Mouse (Mus musculus) stomach, embryonic 16.5 days (tissue): Measurements from ENCODE around the gene Foxi1. TPM values are rescaled to one million over a fixed set of nuclear protein-coding genes. Genes with fewer than 3 reads are reported as not detected.
"Not testable (repeated sequence)": the region's sequence is repeated elsewhere in the genome, so short reads cannot be mapped to it uniquely, and the experiment has no call there.

Experiments used
- ATAC-seq: fragments of 200-750 bp; cut with Nextera tagmentation; 2 replicates; pipeline ENCODE4 v1.8.0; 2017; ENCODE audit warnings: moderate number of reproducible peaks, moderate TSS enrichment; ENCODE audit not compliant: insufficient read depth, low FRiP score
- H3K27ac ChIP-seq: fragments of 300-500 bp; sonication (generic); 2 replicates; pipeline ENCODE4 v1.5.1; 2014; ENCODE audit warnings: low read length
- H3K27me3 ChIP-seq: fragments of 300-500 bp; sonication (generic); 2 replicates; pipeline ENCODE4 v1.6.1; 2014; ENCODE audit warnings: low read length, control low read depth, mixed read lengths; ENCODE audit not compliant: control insufficient read depth, insufficient read depth
- H3K36me3 ChIP-seq: fragments of 300-500 bp; sonication (generic); 2 replicates; pipeline ENCODE4 v1.6.1; 2014; ENCODE audit warnings: low read length; ENCODE audit not compliant: control insufficient read depth, insufficient read depth
- H3K4me1 ChIP-seq: fragments of 300-500 bp; sonication (generic); 2 replicates; pipeline ENCODE4 v1.6.1; 2014; ENCODE audit warnings: low read length, control low read depth, mixed read lengths; ENCODE audit not compliant: control insufficient read depth, insufficient read depth
- H3K4me2 ChIP-seq: fragments of 300-500 bp; sonication (generic); 2 replicates; pipeline ENCODE4 v1.6.1; 2014; ENCODE audit warnings: low read depth, low read length, mixed read lengths
- H3K4me3 ChIP-seq: fragments of 300-500 bp; sonication (generic); replicated peaks from 2 replicates; pipeline ENCODE4 v1.5.1; 2014; ENCODE audit warnings: mild to moderate bottlenecking, low read length
- H3K9ac ChIP-seq: fragments of 300-500 bp; sonication (generic); 2 replicates; pipeline ENCODE4 v1.6.1; 2014; ENCODE audit warnings: low read length
- H3K9me3 ChIP-seq: fragments of 300-500 bp; sonication (generic); replicated peaks from 2 replicates; pipeline ENCODE4 v1.6.1; 2016; ENCODE audit warnings: low read length, control low read depth; ENCODE audit not compliant: control insufficient read depth
- WGBS: fragments of 180-500 bp; shearing (Covaris S2); extraction: QIAGEN DNeasy Blood & Tissue Kit; methylation state at CpG from one replicate; pipeline ENCODE4 v1.1.7; 2014; 5-methylcytosine and 5-hydroxymethylcytosine counted together
- polyA plus RNA-seq: library from polyadenylated mRNA; unstranded; fragments of >200 nt; fragmentation: Nextera tagmentation; extraction: Ambion mirVana; gene quantifications from 2 replicates; pipeline ENCODE4 v1.2.1, GENCODE M21; 2015

Gene Foxi1
- not detected in 2 replicates for polyA plus RNA-seq

- Histone ChIP-seq H3K4me1 (no peaks in the 10 kb centered on the region), H3K4me2 (no peak within 1 kb of the TSS), H3K4me3 (no peak within 1 kb of the TSS), H3K9ac (no peak within 1 kb of the TSS), H3K36me3 (no peaks in the 10 kb centered on the region), H3K27me3 (no peaks in the 10 kb centered on the region), H3K27ac (no peak within 1 kb of the TSS), H3K9me3 (no peaks in the 10 kb centered on the region)
- WGBS: 68% methylated on average over 10 of the region's 10 CpGs
- ATAC-seq: no peak
Observed at GRCm38 (mm10) chr11:34207989-34208388, at the start of gene Foxi1. Foxi1 (minus strand) TSS chr11:34208089.

- Histone ChIP-seq H3K27me3 (no peaks in the 10 kb centered on the region), H3K9me3 (0 out of 2 replicates have a peak, but pooled peaks cover 4% of the 10 kb centered on the region), H3K4me2 (no peak overlapping the region), H3K36me3 (no peaks in the 10 kb centered on the region), H3K4me3 (no peak overlapping the region), H3K9ac (no peak overlapping the region), H3K27ac (no peak overlapping the region), H3K4me1 (no peaks in the 10 kb centered on the region)
- 23% methylated on average over 6 of the region's 6 CpGs for WGBS
- no peak for ATAC-seq
Observed at GRCm38 (mm10) chr11:34242979-34243378, 35.1 kb upstream of the Foxi1 start.

- H3K9ac ChIP-seq: no peak overlapping the region
- H3K4me1 ChIP-seq: no peaks in the 10 kb centered on the region
- no peaks in the 10 kb centered on the region for H3K27me3 ChIP-seq
- no peak for ATAC-seq
- H3K9me3 ChIP-seq: 0 out of 2 replicates have a peak, but pooled peaks cover 4% of the 10 kb centered on the region
- no peak overlapping the region for H3K4me2 ChIP-seq
- no peak overlapping the region for H3K4me3 ChIP-seq
- WGBS: 100% methylated on average over 1 of the region's 1 CpGs
- no peaks in the 10 kb centered on the region for H3K36me3 ChIP-seq
- no peak overlapping the region for H3K27ac ChIP-seq
Observed at GRCm38 (mm10) chr11:34240252-34240651, 32.4 kb upstream of the Foxi1 start.

GRCm38 (mm10) chr11:34239691-34240090, 31.8 kb upstream of the Foxi1 start:
- no peak for ATAC-seq
- no peaks in the 10 kb centered on the region for H3K36me3 ChIP-seq
- no peak overlapping the region for H3K4me2 ChIP-seq
- H3K9me3 ChIP-seq: 0 out of 2 replicates have a peak, but pooled peaks cover 4% of the 10 kb centered on the region
- no peaks in the 10 kb centered on the region for H3K4me1 ChIP-seq
- H3K27ac ChIP-seq: no peak overlapping the region
- H3K9ac ChIP-seq: no peak overlapping the region
- H3K4me3 ChIP-seq: no peak overlapping the region
- H3K27me3 ChIP-seq: no peaks in the 10 kb centered on the region
- 76% methylated on average over 2 of the region's 2 CpGs for WGBS

GRCm38 (mm10) chr11:34236885-34237284, 29.0 kb upstream of the Foxi1 start:
- no peak for ATAC-seq
- Histone ChIP-seq H3K4me3 (no peak overlapping the region), H3K27ac (no peak overlapping the region), H3K4me2 (no peak overlapping the region), H3K9ac (no peak overlapping the region), H3K4me1 (no peaks in the 10 kb centered on the region), H3K36me3 (no peaks in the 10 kb centered on the region), H3K9me3 (0 out of 2 replicates have a peak, but pooled peaks cover 4% of the 10 kb centered on the region), H3K27me3 (no peaks in the 10 kb centered on the region)
- WGBS: 83% methylated on average over 6 of the region's 6 CpGs

GRCm38 (mm10) chr11:34236091-34236759, 28.3 kb upstream of the Foxi1 start:
- no peak overlapping the region for H3K4me2 ChIP-seq
- no peak overlapping the region for H3K9ac ChIP-seq
- H3K4me3 ChIP-seq: no peak overlapping the region
- no peaks in the 10 kb centered on the region for H3K36me3 ChIP-seq
- 45% methylated on average over 5 of the region's 5 CpGs for WGBS
- ATAC-seq: no peak
- H3K9me3 ChIP-seq: 0 out of 2 replicates have a peak, but pooled peaks cover 4% of the 10 kb centered on the region
- H3K27ac ChIP-seq: no peak overlapping the region
- H3K4me1 ChIP-seq: no peaks in the 10 kb centered on the region
- H3K27me3 ChIP-seq: no peaks in the 10 kb centered on the region

GRCm38 (mm10) chr11:34228758-34229364, 21.0 kb upstream of the Foxi1 start:
- no peaks in the 10 kb centered on the region for H3K9me3 ChIP-seq
- WGBS: 40% methylated on average over 6 of the region's 6 CpGs
- H3K9ac ChIP-seq: no peak overlapping the region
- H3K4me2 ChIP-seq: no peak overlapping the region
- no peaks in the 10 kb centered on the region for H3K4me1 ChIP-seq
- no peak overlapping the region for H3K4me3 ChIP-seq
- no peaks in the 10 kb centered on the region for H3K36me3 ChIP-seq
- no peak overlapping the region for H3K27ac ChIP-seq
- ATAC-seq: no peak
- no peaks in the 10 kb centered on the region for H3K27me3 ChIP-seq

GRCm38 (mm10) chr11:34227180-34227579, 19.3 kb upstream of the Foxi1 start:
- no peak overlapping the region for H3K27ac ChIP-seq
- 33% methylated on average over 1 of the region's 1 CpGs for WGBS
- H3K4me2 ChIP-seq: no peak overlapping the region
- H3K36me3 ChIP-seq: no peaks in the 10 kb centered on the region
- H3K4me3 ChIP-seq: no peak overlapping the region
- ATAC-seq: no peak
- H3K9ac ChIP-seq: no peak overlapping the region
- H3K9me3 ChIP-seq: no peaks in the 10 kb centered on the region
- no peaks in the 10 kb centered on the region for H3K4me1 ChIP-seq
- no peaks in the 10 kb centered on the region for H3K27me3 ChIP-seq

- H3K4me1 ChIP-seq, H3K4me3 ChIP-seq, H3K36me3 ChIP-seq, H3K9me3 ChIP-seq, H3K27ac ChIP-seq, H3K4me2 ChIP-seq, ATAC-seq, H3K9ac ChIP-seq, H3K27me3 ChIP-seq: not testable (repeated sequence)
- 87% methylated on average over 4 of the region's 4 CpGs for WGBS
Observed at GRCm38 (mm10) chr11:34220596-34220995, 12.7 kb upstream of the Foxi1 start.
